Mouse (Mus musculus) heart, embryonic 16.5 days (tissue): ENCODE measurements around the gene Cacna2d2. TPM values are rescaled to one million over a fixed set of nuclear protein-coding genes. Genes with fewer than 3 reads are reported as not detected.

Source experiments
- ATAC-seq: fragments of 200-750 bp; cut with Nextera tagmentation; replicated peaks from 2 replicates; pipeline ENCODE4 v1.8.0; 2017; ENCODE audit warnings: moderate number of reproducible peaks; ENCODE audit not compliant: insufficient read depth, low FRiP score; ENCODE audit errors: extremely low read depth
- H3K27ac ChIP-seq: fragments of 300-500 bp; sonication (generic); 2 replicates; pipeline ENCODE4 v1.5.1; 2014; ENCODE audit warnings: mild to moderate bottlenecking, low read length, control low read depth, moderate library complexity
- H3K27me3 ChIP-seq: fragments of 300-500 bp; sonication (generic); 2 replicates; pipeline ENCODE4 v1.6.1; 2014; ENCODE audit warnings: low read length, mixed read lengths; ENCODE audit not compliant: control insufficient read depth, insufficient read depth
- H3K36me3 ChIP-seq: fragments of 300-500 bp; sonication (generic); 2 replicates; pipeline ENCODE4 v1.6.1; 2014; ENCODE audit not compliant: control insufficient read depth, insufficient read depth
- H3K4me1 ChIP-seq: fragments of 300-500 bp; sonication (generic); 2 replicates; pipeline ENCODE4 v1.6.1; 2014; ENCODE audit warnings: low read length, mixed read lengths; ENCODE audit not compliant: control insufficient read depth, insufficient read depth
- H3K4me2 ChIP-seq: fragments of 300-500 bp; sonication (generic); 2 replicates; pipeline ENCODE4 v1.6.1; 2014; ENCODE audit warnings: low read depth, mild to moderate bottlenecking, control low read depth, low read length
- H3K4me3 ChIP-seq: fragments of 300-500 bp; sonication (generic); 2 replicates; pipeline ENCODE4 v1.5.1; 2014; ENCODE audit warnings: mild to moderate bottlenecking, control low read depth, low read length
- H3K9ac ChIP-seq: fragments of 300-500 bp; sonication (generic); 2 replicates; pipeline ENCODE4 v1.6.1; 2014; ENCODE audit warnings: low read length, control low read depth
- H3K9me3 ChIP-seq: fragments of 300-500 bp; sonication (generic); replicated peaks from 2 replicates; pipeline ENCODE4 v1.6.1; 2016; ENCODE audit warnings: low read length; ENCODE audit not compliant: control insufficient read depth
- WGBS: fragments of 180-500 bp; shearing (Covaris S2); extraction: QIAGEN DNeasy Blood & Tissue Kit; methylation state at CpG from one replicate; pipeline ENCODE4 v1.1.7; 2014; 5-methylcytosine and 5-hydroxymethylcytosine counted together
- polyA plus RNA-seq: library from polyadenylated mRNA; unstranded; fragments of >200 nt; fragmentation: Nextera tagmentation; extraction: Ambion mirVana; gene quantifications from 2 replicates; pipeline ENCODE4 v1.2.1, GENCODE M21; 2015

The Cacna2d2 gene
- polyA plus RNA-seq, 1 experiment from 2014 or later = 2.6 TPM

- WGBS = 80% methylated on average over 14 of the region's 14 CpGs
Measured at GRCm38 (mm10) chr9:107510384-107511100, 111.1 kb downstream of the Cacna2d2 start.

GRCm38 (mm10) chr9:107511436-107511835 lies 112.0 kb downstream of the Cacna2d2 start:
- no peak overlapping the region for H3K4me2 ChIP-seq
- no peak overlapping the region for H3K27ac ChIP-seq
- H3K9ac ChIP-seq = no peak overlapping the region
- WGBS = 45% methylated on average over 8 of the region's 8 CpGs
- H3K9me3 ChIP-seq = no peaks in the 10 kb centered on the region
- no peak for ATAC-seq
- H3K4me1 ChIP-seq = no peaks in the 10 kb centered on the region
- no peaks in the 10 kb centered on the region for H3K27me3 ChIP-seq
- H3K36me3 ChIP-seq = no peaks in the 10 kb centered on the region
- H3K4me3 ChIP-seq = no peak overlapping the region

More at GRCm38 (mm10) chr9:107510384-107511100, 111.1 kb downstream of the Cacna2d2 start:
- H3K4me1 ChIP-seq = no peaks in the 10 kb centered on the region
- H3K27me3 ChIP-seq = no peaks in the 10 kb centered on the region
- no peaks in the 10 kb centered on the region for H3K36me3 ChIP-seq
- no peak overlapping the region for H3K4me2 ChIP-seq
- no peak overlapping the region for H3K27ac ChIP-seq
- no peaks in the 10 kb centered on the region for H3K9me3 ChIP-seq
- no peak overlapping the region for H3K9ac ChIP-seq
- no peak overlapping the region for H3K4me3 ChIP-seq
- no peak for ATAC-seq

- 84% methylated on average over 16 of the region's 16 CpGs for WGBS
- Histone ChIP-seq H3K4me2 (no peak overlapping the region), H3K27me3 (no peaks in the 10 kb centered on the region), H3K9ac (no peak overlapping the region), H3K27ac (no peak overlapping the region), H3K4me1 (no peaks in the 10 kb centered on the region), H3K36me3 (no peaks in the 10 kb centered on the region), H3K9me3 (no peaks in the 10 kb centered on the region), H3K4me3 (no peak overlapping the region)
- no peak for ATAC-seq
Measured at GRCm38 (mm10) chr9:107512326-107512725, 112.9 kb downstream of the Cacna2d2 start.

- 0 out of 2 replicates have a peak, but pooled peaks have one; percentile 46 for ATAC-seq
- H3K4me1 ChIP-seq = no peaks in the 10 kb centered on the region
- no peak overlapping the region for H3K27ac ChIP-seq
- no peak overlapping the region for H3K4me2 ChIP-seq
- H3K4me3 ChIP-seq = no peak overlapping the region
- no peaks in the 10 kb centered on the region for H3K27me3 ChIP-seq
- H3K9me3 ChIP-seq = no peaks in the 10 kb centered on the region
- H3K9ac ChIP-seq = no peak overlapping the region
- WGBS = 27% methylated on average over 14 of the region's 14 CpGs
- no peaks in the 10 kb centered on the region for H3K36me3 ChIP-seq
Measured at GRCm38 (mm10) chr9:107514303-107514955, 115.0 kb downstream of the Cacna2d2 start.

- no peak for ATAC-seq
- peaks cover 9% of the 10 kb centered on the region for H3K4me1 ChIP-seq
- no peak overlapping the region for H3K27ac ChIP-seq
- H3K36me3 ChIP-seq = no peaks in the 10 kb centered on the region
- no peaks in the 10 kb centered on the region for H3K9me3 ChIP-seq
- no peak overlapping the region for H3K9ac ChIP-seq
- WGBS = 69% methylated on average over 6 of the region's 6 CpGs
- no peak overlapping the region for H3K4me2 ChIP-seq
- H3K4me3 ChIP-seq = no peak overlapping the region
- H3K27me3 ChIP-seq = no peaks in the 10 kb centered on the region; the same call in 1 of the 2 replicates
Measured at GRCm38 (mm10) chr9:107520331-107520730, 120.9 kb downstream of the Cacna2d2 start.

- H3K4me1 ChIP-seq = peaks cover 9% of the 10 kb centered on the region
- no peak for ATAC-seq
- peaks cover 7% of the 10 kb centered on the region for H3K27me3 ChIP-seq
- peak overlapping the region; percentile 55; the same call in 1 of the 2 replicates for H3K4me2 ChIP-seq
- H3K27ac ChIP-seq = peak overlapping the region; percentile 54; the same call in 1 of the 2 replicates
- WGBS = 52% methylated on average over 5 of the region's 5 CpGs
- no peaks in the 10 kb centered on the region for H3K9me3 ChIP-seq
- H3K4me3 ChIP-seq = peak overlapping the region; percentile 11
- H3K9ac ChIP-seq = no peak overlapping the region
- H3K36me3 ChIP-seq = no peaks in the 10 kb centered on the region
Measured at GRCm38 (mm10) chr9:107521190-107521589, 121.8 kb downstream of the Cacna2d2 start.

GRCm38 (mm10) chr9:107521711-107522399 lies 122.4 kb downstream of the Cacna2d2 start:
- peaks cover 13% of the 10 kb centered on the region for H3K27me3 ChIP-seq
- peak overlapping the region; percentile 11 for H3K4me3 ChIP-seq
- peaks cover 14% of the 10 kb centered on the region for H3K4me1 ChIP-seq
- no peaks in the 10 kb centered on the region for H3K9me3 ChIP-seq
- ATAC-seq = peak; percentile 25
- no peaks in the 10 kb centered on the region for H3K36me3 ChIP-seq
- WGBS = 25% methylated on average over 25 of the region's 25 CpGs
- peak overlapping the region; percentile 45 for H3K9ac ChIP-seq
- H3K4me2 ChIP-seq = peak overlapping the region; percentile 55
- H3K27ac ChIP-seq = peak overlapping the region; percentile 54

- WGBS = 29% methylated on average over 2 of the region's 2 CpGs
- H3K27ac ChIP-seq = no peak overlapping the region; the same call in 1 of the 2 replicates
- ATAC-seq = no peak
Measured at GRCm38 (mm10) chr9:107522400-107522711, 122.9 kb downstream of the Cacna2d2 start.

More at GRCm38 (mm10) chr9:107522400-107522711, 122.9 kb downstream of the Cacna2d2 start:
- peaks cover 14% of the 10 kb centered on the region for H3K4me1 ChIP-seq
- H3K9me3 ChIP-seq = no peaks in the 10 kb centered on the region
- H3K4me3 ChIP-seq = no peak overlapping the region; the same call in 1 of the 2 replicates
- H3K36me3 ChIP-seq = no peaks in the 10 kb centered on the region
- peaks cover 13% of the 10 kb centered on the region for H3K27me3 ChIP-seq
- peak overlapping the region; percentile 55 for H3K4me2 ChIP-seq
- peak overlapping the region; percentile 45 for H3K9ac ChIP-seq
